Mouse (Mus musculus) testis, postnatal 10 days (tissue): ENCODE data around the gene Gm10408.
"Not testable (repeated sequence)": the region's sequence is repeated elsewhere in the genome, so short reads cannot be mapped to it uniquely, and the experiment has no call there.

ENCODE experiments used
- DNase-seq: peaks from one replicate; pipeline ENCODE4 v3.0.0; 2021; ENCODE audit warnings: low spot score

Gene Gm10408

GRCm38 (mm10) chr14:3449079-3449478, at the start of gene Gm10408:
TSS of gene Gm10408 (plus strand) at chr14:3449379.
- DNase-seq = not testable (repeated sequence)

GRCm38 (mm10) chr14:3412314-3412713, 36.9 kb upstream of the Gm10408 start, which contains the start of gene Gm10409:
TSS of gene Gm10409 (plus strand) at chr14:3412614.
- DNase-seq = not testable (repeated sequence)

GRCm38 (mm10) chr14:3427803-3428202, 21.4 kb upstream of the Gm10408 start, which contains the start of gene Gm3005:
TSS of gene Gm3005 (plus strand) at chr14:3428103.
- DNase-seq = not testable (repeated sequence)
